Mouse (Mus musculus): ENCODE measurements around the gene Dhx15.

DNA sequence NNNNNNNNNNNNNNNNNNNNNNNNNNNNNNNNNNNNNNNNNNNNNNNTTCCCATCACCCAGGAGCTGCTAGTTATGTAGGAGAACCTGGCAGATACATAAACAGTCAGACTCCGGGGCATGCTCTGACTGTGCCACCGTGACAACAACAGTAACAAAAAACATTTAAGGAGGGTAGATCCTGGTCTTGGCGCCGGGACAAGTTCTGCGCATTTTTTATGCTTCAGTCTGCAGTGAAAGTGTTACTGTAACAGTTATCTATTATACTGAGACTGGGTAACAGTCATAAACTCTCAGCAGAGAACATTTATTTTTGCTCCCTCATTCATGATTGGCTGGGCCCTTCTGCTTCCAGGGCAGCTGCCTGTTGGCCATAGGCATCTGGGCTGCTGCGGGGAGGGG is 27.9 kb upstream of the Dhx15 start:
- no peak for TF ChIP-seq MAFK (IDR thresholded peaks at IDR 0.05; ENCODE audit: insufficient read depth, low read depth, low read length)
- no peak for TF ChIP-seq ZC3H11A (IDR thresholded peaks at IDR 0.05; ENCODE audit: borderline replicate concordance, low read depth, low read length)
